Mouse (Mus musculus): ENCODE results near the gene Serpinb6b.
"Not testable (repeated sequence)": the region's sequence is repeated elsewhere in the genome, so short reads cannot be mapped to it uniquely, and the experiment has no call there.

Serpinb6b gene

DNA sequence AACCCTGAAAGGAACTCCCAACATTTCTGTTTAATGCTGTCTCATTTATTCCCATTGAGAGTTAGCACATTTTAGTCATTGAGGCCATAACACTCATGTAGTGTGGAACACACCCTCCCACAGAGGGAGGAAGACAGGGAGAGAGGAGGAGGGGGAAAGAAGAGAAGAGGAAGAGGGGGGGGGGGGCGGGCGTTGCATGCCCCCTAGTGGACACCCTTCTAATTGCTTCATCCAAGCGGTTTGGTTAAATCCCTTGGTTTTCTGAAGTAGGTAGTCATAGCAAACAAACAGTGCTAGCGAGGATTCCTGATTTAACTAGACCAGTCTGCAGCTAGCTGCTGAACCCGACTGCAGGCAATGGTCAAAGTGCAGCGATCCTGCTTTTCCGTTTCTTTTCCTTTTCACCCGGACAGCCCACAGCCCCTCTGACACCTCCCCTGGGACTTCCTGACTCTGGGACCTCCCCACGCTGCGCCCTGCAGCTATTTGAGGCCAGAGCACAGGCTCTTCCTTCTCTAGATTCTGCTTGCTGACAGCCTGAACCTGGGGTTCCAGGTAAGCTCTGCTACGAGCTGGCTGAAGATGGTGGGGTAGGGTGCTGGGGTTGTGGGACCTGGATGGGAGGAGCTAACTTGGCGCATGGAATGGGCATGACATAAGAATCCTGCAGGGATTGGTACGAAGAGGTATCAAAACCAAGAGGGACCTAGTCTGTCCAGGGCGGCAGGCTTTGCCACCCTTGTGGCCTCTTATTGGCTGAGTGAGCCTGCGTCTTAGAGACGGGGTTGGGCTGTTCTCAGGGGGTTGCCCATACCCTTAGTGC is at the start of gene Serpinb6b:
Gene Serpinb6b (plus strand): TSS at position 221 of the 823 bp plus-strand sequence.
- peak; percentile 56 for DNase-seq (ENCODE audit: low read depth, low spot score)

DNA sequence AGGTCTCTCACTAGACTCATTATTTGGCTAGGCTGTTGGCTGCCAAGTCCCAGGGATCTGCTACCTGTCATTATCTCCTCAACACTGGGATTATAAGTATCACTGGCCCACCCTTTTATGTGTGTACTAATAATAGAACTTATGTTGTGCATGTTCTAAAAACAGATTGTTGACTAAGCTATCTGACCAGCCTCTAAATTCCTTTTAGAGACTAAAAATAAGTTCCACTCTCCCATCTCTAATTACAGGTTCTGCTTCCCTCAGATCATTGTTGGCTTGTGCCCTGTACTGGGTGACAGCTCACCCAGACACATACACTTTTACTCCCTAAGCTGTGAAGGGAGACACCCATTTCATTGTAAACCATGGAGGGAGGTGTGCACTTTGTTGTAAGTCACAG is 42.4 kb upstream of the Serpinb6b start:
- DNase-seq (ENCODE audit: low read depth, low spot score), result no peak

DNA sequence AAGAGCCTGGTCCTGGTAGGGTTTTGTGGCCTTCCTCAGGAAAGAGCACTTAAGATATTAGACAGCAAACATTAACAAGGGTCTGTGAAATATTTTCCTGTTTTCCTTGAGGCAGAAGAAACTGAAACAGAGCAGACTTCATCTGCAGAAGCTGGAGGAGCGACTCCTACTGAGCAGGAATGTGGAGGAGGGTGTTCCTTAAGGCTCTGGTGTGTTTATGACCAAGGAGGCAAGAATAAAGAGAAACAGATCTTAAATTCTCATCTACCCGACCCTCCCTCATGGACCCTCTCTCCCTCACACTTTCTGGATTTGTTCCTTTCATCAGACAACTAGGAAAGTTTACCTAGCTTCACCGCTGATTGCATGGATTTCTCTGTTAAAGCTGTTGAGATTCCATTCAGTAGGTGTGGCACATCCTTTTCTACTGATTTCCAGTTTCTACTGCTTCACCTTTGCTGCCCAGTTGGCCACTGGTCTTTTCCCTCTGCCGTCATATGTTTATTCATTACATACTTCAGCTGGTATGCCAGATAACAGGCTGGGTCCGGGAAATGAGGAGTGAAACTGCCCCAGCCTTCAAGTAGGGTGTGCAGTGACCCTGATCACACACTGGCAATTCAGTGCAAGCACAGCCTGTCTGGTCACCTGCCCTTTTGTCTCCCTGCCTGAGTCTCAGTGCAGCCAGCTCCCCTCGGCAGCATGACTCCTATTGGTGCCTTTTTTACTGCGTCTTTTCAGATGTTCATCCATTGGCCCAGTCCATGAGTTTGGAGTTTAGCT is 40.2 kb upstream of the Serpinb6b start:
- no peak for DNase-seq (ENCODE audit: low read depth, low spot score)

DNA sequence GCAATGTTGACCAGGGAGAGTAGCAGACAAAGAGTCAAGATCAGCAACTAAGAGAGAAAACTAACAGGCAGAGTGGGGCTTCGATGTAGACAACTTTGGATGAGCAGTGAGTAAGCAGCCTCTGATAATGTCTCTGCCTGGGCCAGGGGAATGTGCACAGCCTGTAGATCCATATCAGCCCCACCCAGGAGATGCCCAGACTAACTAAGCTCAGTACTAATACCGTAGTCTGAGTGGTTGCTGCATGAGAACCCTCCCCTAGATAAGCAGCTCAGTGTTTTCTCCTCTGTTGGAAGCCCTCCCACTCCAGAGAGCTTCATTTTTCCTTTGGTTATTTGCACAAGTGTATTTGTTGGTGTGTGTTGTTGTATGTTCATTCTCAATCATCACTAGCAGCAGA is 38.3 kb upstream of the Serpinb6b start:
- no peak for DNase-seq (ENCODE audit: low read depth, low spot score)

DNA sequence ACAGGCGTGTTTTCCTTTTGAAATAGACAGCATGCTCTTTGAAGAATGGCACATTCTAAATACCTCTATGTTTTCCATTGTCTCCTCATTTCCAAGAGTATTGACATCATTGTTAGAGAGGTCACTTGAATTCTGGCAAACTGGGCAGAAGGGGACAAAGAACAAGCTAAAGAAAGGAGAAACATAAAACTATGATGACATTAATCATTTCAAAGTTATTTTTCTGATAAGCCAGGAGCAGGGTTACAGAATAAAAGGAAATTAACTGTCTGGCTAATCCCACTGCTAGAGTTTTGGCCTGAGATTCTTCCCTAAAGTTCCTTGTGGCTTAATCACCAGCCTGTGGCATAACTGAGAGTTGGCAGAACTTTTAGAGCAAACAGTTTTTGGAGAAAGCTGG is 37.8 kb upstream of the Serpinb6b start:
- DNase-seq (ENCODE audit: low read depth, low spot score), result peak; percentile 59

DNA sequence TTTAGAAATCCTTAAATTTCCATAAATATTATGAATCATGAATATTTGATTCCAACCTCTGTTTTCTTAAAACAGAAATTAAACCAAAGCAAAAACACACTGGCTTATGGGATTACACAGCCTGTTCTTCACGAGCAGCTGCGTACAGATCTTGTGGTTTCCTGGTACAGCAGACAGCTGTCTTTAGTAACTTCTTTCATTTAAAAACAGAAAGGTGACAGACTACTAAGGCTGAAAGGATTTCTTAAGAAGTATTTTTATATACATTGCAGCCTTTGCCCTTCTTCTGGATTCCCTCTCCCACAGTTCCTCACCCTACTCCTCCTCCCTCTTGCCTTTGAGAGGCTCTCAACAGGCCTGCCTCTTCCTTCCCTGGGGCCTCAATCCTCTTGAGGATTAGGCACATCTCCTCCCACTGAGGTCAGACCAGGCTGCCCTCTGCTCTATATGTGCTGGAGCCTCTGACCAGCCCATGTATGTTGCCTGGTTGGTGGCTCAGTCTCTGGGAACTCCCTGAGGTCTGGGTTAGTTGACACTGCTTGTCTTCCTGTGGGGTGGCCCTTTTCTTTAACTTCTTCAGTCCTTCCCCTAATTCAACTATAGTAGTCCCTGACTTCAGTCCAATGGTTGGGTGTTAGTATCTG is 35.8 kb upstream of the Serpinb6b start:
- DNase-seq (ENCODE audit: low read depth, low spot score), result no peak

DNA sequence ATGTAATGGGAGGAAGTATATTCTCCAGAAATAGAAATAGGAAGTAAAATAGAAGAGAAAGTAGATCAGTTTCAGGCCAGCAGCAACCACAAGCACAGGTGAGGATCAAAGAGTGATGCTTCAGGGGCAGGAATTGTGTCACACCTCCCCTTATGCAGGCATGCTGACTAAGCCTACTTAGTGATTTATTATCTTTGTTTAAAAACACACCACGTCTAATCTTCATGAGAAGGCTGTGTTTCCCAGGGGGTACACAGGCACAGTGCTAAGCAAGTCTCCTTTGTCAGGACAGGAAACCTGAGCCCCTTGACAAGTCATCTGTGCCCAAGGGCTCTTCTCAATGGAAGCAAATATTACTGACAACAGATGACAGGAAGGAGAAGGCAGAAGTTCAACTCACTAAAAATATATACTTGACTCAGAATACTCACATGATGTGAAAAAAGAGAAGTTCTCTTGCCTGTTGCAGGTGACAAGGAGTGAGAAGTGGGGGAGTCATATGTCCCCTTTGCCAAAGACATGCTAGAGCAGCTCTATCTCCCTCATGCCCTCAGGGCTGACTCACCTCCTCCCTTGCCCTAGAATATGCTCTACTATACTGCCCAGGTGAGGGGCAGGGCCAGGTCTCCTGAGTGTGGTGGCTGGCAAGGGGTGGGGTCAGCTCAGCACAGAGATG is 30.2 kb upstream of the Serpinb6b start:
- DNase-seq (ENCODE audit: low read depth, low spot score), result no peak

DNA sequence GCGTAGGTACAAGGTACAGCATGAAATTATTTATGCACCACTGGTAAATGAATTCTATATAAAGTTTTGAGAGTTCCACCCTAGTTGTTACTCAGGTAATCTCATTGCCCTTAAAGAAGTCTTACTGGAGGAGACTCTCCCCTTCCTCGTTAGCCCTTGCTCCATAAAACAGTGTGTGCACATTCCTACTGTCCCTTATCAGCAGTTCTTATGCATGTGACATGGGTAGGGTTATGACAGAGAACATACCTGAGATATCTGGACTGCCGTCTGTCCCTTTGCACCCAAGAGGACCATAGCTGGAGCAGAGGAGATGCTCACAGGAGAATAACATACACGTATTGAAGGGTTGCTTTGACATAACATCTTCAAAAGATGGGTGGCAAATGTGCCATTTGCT is 26.7 kb upstream of the Serpinb6b start:
- not testable (repeated sequence) for DNase-seq (ENCODE audit: low read depth, low spot score)

DNA sequence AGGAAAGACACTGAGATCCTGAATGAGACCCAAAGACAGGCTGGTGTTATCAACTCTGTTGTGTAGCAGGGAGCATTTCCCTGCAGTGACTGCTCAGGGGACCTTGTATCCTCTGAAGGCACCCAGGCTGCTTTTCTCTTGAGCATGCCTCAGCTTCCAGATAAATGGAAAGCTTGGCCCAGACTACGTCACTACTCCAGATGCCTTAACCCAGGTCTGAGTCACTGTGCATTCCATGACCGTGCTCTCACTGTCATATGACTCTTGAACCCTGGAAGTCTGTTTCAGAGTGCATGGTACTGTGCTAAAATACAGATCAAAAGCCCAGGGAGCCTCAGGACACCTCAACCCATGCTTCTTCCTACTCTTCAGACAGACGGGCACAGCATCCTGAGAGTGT is 25.8 kb upstream of the Serpinb6b start:
- DNase-seq (ENCODE audit: low read depth, low spot score), result peak; percentile 93

DNA sequence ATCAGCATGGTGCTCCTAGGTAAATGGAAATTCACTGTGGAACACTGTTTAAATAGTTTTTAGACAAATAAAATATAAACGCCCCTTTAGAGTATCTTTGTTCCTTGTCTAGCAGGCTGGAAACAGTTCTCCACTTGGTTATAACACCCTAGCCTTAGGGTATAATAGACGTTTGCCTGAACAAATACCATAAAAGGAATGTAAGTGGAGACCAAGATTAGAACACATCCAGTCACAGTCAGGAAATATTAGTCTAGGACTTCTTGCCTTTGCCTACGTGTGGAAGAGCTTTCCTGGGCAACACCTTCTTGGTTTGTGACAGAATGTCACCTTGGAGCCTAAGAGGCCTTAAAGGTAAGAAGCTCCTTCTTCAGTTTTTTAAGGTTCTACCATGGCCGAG is 8.5 kb upstream of the Serpinb6b start:
- no peak for DNase-seq (ENCODE audit: low read depth, low spot score)

DNA sequence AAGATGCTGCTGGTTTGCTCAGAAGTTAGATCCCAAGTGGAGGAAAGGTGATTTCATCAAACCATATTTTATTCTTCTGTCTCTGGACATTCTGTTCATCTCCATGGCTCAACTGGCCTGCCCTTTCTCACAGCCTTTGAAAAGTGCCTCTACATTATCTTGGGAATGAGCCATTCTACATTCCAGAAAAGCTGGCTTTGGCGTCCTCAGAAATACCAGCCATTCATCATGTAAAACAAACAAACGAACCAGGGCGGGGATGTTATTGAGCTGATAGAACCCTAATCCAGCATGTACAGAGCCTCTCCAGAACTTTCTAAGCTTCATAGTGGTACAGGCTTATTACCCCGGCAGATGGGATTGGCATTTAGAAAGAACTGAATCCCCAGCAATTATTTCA is 7.1 kb upstream of the Serpinb6b start:
- no peak for DNase-seq (ENCODE audit: low read depth, low spot score)

DNA sequence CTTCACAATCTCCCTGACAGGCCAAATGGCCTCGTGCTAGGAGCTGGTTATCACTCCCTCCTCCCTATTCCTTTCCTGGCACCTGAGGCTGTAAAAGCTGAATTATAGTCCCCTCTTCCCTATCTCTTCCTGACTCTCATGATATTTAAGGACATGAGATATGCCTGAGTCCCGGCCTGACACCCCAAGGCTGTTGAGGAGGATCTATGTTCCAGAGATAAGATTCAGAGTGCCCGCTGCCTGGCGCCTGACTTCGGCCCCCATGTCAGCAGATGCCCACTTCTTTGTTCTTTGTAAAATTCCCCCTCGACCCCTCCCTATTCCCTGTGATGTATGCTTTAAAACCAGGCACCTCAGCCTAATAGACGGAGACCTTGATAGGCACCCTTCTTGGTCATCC is 6.5 kb upstream of the Serpinb6b start:
- DNase-seq (ENCODE audit: low read depth, low spot score), result not testable (repeated sequence)

DNA sequence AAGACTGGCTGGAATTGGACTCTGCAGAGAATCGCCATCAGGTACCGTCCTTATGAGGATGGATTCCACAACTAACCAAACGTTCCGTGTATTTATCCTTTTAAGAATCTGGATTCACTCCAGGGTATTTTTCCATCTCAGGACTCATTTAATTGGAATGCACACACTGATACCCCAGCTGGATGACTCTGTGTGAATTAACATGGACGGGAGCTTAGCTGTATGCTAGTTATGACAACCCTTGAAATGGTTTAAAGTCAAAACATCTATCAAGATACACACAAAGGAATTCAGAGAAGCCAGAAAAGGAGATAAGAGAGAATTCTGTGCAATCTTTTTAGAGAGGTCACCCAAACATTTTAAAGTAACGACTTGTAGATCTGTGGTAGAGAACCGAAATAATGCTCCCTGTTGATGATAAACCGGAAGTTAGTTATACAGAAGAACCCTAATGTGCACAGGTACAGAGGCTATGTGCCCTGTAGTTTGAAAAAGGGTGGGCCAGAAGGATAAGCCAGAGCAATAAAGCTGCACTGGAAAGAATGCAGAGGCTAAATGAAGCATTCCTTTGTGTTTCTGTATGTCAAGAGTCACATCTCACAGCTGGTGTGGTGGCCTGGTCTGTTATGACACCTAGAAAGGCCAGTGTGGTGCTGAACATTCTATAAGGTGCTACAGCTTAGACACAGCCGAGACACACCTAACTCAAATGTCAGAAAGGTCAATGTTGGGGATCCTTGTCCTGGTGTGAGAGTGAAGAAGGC is 837 bp upstream of the Serpinb6b start:
- peak; percentile 79 for DNase-seq (ENCODE audit: low read depth, low spot score)

DNA sequence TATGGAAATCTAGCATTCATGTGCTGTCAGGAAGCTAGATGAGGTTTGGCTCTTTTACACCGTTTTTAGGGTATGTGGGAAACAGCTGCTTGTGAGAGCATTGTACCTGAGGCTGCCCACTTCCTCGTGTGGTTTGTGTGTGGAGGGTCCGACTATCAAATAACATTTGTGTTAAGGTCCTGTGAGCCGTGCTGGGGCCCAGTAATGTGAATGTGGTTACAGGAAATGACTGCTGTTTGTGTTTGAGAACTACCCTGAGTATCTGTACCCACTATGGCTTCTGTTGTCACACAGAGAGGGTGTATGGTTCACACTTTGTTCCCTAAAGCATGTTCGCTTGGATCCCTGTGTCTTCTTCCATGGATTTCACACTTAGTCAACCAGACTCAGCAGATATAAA is 1.1 kb downstream of the Serpinb6b start:
- DNase-seq (ENCODE audit: low read depth, low spot score), result no peak

DNA sequence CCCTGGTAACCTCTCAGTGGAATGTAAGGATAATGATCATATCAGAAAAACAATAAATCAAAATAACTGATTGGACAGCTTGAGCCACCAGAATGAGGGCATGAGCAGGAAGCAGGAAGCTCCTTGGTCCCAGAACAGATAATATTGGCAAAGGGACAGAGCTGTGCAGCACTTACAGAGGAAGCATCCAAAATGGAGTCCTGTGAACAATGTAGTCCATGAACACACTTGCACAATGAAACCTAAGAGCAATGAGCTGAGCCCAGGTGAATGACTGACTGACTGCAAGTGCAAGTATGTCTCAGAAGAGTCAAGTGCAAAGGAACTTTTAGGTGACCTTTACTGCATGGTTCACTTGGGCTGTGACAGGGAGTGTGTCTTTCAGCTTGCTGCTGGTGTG is 2.2 kb downstream of the Serpinb6b start:
- no peak for DNase-seq (ENCODE audit: low read depth, low spot score)

DNA sequence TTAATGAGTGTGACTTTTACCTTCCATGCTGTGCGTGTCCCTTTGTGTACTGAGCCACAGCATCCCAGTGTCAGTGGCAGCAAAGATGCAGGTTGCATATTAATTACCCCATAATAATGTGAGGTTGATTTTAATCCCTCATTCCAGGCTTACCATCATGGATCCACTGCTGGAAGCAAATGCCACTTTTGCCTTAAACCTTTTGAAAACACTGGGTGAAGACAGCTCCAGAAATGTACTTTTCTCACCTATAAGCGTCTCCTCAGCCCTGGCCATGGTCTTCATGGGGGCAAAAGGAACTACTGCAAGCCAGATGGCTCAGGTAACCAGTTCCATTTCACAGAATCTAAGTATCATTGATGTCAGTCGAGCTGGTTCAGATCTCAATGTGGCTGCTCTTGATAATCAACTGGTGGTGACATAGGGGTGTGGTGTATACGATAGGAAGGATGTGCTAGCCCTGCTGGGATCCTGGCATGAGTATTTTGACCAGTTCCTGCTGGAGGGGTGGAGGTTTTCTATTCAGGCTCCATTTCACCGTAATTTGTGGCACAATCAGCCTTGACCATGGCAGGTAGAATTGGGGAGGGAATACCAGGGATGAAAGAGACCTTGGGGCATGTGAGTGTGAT is 3.5 kb downstream of the Serpinb6b start:
- DNase-seq (ENCODE audit: low read depth, low spot score), result no peak

DNA sequence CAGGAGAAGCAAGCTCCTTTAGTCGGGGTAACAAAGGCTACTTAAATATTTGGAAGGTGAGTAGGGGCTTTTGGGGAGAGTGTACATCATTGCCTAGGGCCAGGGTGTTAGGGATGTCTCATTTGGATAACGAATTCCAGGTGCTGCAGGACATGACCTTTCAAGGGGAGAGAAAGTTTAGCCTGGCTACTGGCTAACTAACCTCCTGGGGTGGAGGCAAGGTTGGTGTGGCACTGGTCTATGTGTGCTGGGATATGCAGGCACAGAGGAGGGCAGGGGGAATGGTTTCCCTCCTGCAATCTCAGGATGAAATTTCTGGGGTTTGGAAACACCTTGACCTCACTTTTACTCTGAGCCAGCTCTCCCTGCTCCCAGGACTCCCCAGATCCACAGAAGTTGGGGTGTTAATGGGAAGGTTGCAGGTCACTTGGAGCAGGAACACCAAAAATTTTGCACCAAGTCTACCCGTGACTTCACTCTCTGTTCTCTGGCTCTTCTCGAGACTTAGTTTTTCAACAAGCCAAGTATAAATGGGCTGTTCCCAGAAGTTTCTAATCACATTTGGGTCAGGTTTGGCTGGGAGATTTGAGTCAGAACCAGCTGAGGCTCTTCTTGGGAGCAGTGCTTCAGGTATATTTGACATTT is 4.1 kb downstream of the Serpinb6b start:
- no peak for DNase-seq (ENCODE audit: low read depth, low spot score)

DNA sequence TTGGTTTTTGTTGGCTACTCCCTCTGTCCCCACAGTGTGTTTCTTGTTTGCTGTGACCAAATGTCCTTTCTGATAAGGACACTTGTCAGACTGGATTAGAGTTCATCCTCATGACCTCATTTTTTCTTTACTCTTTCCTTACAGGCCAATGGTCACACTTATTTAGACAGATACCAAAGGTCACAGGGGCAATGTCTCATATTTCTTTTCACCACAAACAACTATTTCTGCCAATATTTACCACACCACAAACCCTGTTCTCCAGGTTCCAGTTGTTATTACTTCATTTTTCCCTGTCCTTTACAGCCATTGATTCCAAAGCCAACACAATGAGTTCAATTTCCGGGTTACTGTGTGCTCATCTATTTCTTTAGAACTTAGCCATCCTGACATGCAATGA is 4.6 kb downstream of the Serpinb6b start:
- peak; percentile 37 for DNase-seq (ENCODE audit: low read depth, low spot score)

DNA sequence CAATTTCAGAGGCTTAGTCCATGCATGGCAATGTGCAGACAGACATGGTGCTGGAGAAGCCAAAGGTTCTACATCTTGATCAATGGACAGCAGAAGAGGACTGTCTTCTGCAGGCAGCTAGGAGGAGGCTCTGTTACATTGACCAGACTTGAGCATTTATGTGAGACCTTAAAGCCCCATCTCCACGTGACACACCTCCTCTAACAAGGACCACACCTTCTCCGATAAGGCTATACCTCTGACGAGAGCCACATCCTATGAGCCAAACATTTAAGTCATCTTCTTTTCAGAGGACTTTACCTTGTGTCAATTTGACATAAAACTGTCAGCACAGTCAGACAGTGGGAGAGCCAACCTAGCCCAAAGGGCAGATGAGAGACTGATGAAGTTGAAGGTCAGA is 5.8 kb downstream of the Serpinb6b start:
- no peak for DNase-seq (ENCODE audit: low read depth, low spot score)

DNA sequence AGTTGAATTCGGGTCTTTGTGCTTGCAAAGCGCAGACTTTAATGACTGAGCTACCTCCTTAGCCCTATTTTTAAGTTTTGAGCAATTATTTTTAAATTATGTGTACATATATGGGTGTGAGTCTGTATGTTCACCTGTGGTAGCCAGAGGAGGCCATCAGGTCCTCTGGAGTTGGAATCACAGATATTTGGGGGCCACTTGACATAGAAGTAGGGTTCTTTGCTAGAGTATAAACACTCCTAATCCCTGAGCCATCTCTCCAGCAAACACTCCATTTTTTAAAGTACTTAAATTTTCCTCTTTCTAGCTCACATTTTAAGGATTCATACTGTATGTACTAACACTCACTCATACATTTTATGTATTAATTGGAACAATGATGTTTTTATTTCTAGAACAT is 9.3 kb downstream of the Serpinb6b start:
- DNase-seq (ENCODE audit: low read depth, low spot score), result no peak

All from 3T3-L1 (cell line).